Mouse (Mus musculus) gastrocnemius, postnatal 10 days (tissue): ENCODE data around the gene Dusp15. TPM values are rescaled to one million over a fixed set of nuclear protein-coding genes. Genes with fewer than 3 reads are reported as not detected.

Experiments used
- DNase-seq: peaks from one replicate; pipeline ENCODE4 v3.0.0; 2021; ENCODE audit warnings: mixed read lengths
- total RNA-seq, 2 experiments: library from RNA; stranded (reverse); gene quantifications; 2 replicates each; pipeline ENCODE4 v1.2.3; 2021

Dusp15 gene
- total RNA-seq, 2 experiments from 2014 or later = 2.5 to 3.1 TPM

DNA sequence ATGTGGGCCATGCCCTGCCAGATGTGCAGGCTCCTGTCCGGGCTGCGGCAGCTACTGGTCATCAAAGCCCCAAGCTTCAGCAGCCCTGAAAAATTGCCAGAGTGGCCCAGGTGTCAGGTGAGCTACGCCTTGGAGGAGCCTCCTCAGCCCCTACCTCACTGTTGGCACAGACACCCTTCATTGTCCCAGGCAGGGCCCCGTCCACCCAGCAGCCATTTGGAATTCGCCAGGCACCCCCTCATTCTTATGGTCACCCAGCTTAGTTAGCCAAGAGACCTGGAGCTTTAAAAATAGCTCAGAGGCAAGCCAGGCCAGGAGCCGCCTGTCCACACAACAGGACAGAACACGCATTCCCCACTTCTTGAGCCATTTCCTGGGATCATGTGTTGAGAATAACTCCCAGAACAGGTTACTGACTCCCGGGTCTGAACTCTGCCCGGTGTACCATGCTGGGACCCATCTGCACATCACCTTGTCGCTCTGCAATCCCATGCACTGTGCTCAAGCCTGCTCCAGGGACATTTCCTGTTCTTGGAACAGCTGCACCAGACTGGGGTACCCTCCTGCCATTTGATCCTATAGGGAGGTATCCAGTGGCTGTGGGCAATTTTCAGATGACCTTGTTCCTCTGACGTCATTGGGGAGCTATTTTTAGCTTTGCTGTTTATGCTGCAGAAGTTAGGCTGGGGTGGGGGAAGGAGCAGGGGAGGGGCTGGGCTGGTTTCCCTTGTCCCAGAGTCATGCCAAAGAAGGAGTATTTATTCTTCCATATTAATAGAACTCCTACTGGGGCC is 46.3 kb downstream of the Dusp15 start:
- no peak for DNase-seq

- no peak for DNase-seq
These were observed 47.3 kb downstream of the Dusp15 start for GRCm38 (mm10) chr2:152904127-152904643.

DNA sequence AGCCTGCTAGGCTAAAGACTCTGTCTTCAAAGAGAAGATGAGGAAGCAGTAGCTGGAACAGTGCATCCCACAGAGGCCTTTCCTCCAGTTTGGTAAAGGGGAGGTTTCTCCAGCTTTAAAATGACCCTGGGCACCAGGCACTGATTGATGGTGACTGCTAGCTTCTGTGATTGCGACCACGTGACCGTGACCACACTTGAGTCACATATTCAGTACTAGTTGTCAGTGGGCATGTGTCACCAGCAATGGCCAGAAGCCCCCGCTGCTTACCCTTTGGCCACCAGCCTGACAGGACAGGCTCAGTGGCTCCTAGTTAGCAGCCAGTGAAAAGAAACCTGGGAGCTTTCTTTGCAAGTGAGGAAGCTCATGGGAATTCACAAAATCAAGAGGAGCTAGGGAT is 47.9 kb downstream of the Dusp15 start:
- no peak for DNase-seq

DNA sequence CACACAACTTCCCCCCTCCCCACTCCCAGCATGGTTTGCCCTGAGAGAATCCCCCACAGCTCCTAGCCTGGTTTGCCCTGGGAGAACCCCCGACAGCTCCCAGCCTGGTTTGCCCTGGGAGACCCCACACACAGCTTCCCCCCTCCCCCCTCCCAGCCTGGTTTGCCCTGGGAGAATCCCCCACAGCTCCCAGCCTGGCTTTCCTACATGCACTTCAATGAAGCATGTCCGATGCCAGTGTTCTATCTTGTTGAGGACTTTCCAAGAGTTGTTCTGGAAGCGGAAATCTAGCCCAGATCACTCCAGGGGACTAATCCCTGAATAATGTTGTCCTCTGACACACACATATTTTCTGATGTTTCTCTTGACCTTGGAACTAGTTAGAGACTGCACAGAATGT is 48.8 kb downstream of the Dusp15 start:
- DNase-seq = no peak

GRCm38 (mm10) chr2:152901296-152901695 is 50.2 kb downstream of the Dusp15 start:
- DNase-seq = no peak

- DNase-seq = no peak
These were observed 52.5 kb downstream of the Dusp15 start for GRCm38 (mm10) chr2:152899011-152899410.

- no peak for DNase-seq
These were observed 54.6 kb downstream of the Dusp15 start for GRCm38 (mm10) chr2:152896926-152897325.

- no peak for DNase-seq
These were observed 55.7 kb downstream of the Dusp15 start for GRCm38 (mm10) chr2:152895834-152896233.

Other genes with a start within 250 kb of the Dusp15 start
- gene Id1, start 215.4 kb downstream of the Dusp15 start, total RNA-seq = 10 to 100 TPM; 17.6 to 21.1 TPM
- 1 to 10 TPM; 5.6 to 6.9 TPM for gene Cox4i2, start 197.5 kb downstream of the Dusp15 start, total RNA-seq
- 10 to 100 TPM; 19.6 to 21.4 TPM for gene Bcl2l1, start 120.0 kb downstream of the Dusp15 start, total RNA-seq
- 10 to 100 TPM; 10.4 to 12.8 TPM for gene Tpx2, start 103.7 kb downstream of the Dusp15 start, total RNA-seq
- 100 to 1,000 TPM; 111 to 112 TPM for gene Mylk2, start 40.3 kb downstream of the Dusp15 start, total RNA-seq
- gene Foxs1, start 18.5 kb downstream of the Dusp15 start, total RNA-seq = 1 to 10 TPM; 4.6 to 6.5 TPM
- not detected for gene Ttll9, start 10.8 kb upstream of the Dusp15 start, total RNA-seq
- 10 to 100 TPM; 58.6 to 61.5 TPM for gene Pdrg1, start 63.7 kb upstream of the Dusp15 start, total RNA-seq
- gene Xkr7, start 80.2 kb upstream of the Dusp15 start, total RNA-seq = under 1 TPM; 0.41 to 0.42 TPM
- gene Ccm2l, start 114.3 kb upstream of the Dusp15 start, total RNA-seq = 10 to 100 TPM in 1 of 2 experiments, 1 to 10 TPM in 1; 7.6 to 12.6 TPM
- gene Hck, start 156.8 kb upstream of the Dusp15 start, total RNA-seq = 1 to 10 TPM in 1 of 2 experiments, under 1 TPM in 1; 0.85 to 2.3 TPM
- gene Tm9sf4, start 209.6 kb upstream of the Dusp15 start, total RNA-seq = 10 to 100 TPM; 49.4 to 67.7 TPM